Mouse (Mus musculus) thymus, adult 2 months (tissue): ENCODE results near the gene Tmem37.

Experiments used
- CTCF ChIP-seq: fragments of 200-500 bp; IDR thresholded peaks from 2 replicates; pipeline ENCODE4 v1.5.1; 2012; ENCODE audit warnings: mild to moderate bottlenecking, control low read depth, low read length, moderate library complexity, borderline replicate concordance; ENCODE audit not compliant: control insufficient read depth, poor library complexity, insufficient read depth; ENCODE audit errors: extremely low read depth
- POLR2A ChIP-seq: fragments of 200-500 bp; IDR thresholded peaks from 2 replicates; pipeline ENCODE4 v1.6.1; 2012; ENCODE audit warnings: mild to moderate bottlenecking, low read length, control low read depth, moderate library complexity; ENCODE audit not compliant: control insufficient read depth, poor library complexity, insufficient read depth; ENCODE audit errors: extremely low read depth

DNA sequence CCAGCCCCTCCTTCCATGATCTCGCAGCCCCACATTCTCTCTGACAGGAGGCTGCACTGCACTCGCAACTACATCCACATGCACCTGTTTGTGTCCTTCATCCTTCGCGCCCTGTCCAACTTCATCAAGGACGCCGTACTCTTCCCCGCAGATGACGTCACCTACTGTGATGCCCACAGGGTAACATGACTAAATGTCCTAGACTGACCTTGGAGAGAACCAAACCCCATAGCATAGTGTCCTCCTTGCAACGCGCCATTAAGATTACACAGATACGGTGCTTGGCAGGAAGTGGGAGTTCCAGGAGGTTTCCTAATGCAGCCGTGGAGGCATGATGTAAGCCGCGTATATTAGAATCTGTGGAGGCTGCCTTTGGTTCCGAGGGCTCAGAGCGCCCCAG is 29.3 kb downstream of the Tmem37 start:
- no peak for TF ChIP-seq POLR2A
- no peak for TF ChIP-seq CTCF
